Mouse (Mus musculus): ENCODE measurements around the gene Gm42957.
A peak's percentile ranks its signal among the peaks of the same experiment; 100 is the strongest.
"Not testable (repeated sequence)": the region's sequence is repeated elsewhere in the genome, so short reads cannot be mapped to it uniquely, and the experiment has no call there.

Gm42957 gene

DNA sequence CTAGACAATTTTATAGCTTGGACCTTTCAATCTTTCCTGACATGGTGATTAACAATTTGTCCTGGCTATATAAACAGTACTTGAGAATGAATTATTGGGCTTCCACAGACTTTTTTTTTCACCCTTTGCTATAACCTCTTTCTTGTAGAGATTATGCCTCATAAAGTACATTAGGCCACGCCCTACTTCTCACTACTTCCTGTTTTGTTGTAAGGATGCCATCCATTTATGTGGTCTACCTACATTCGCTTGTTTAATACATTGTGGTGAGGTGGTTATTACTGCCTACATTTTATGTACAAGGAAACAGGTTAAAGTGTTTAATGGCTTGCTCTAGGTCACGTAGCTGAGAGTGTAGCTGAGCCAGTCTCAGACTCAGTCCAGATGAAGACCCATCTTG lies 39.9 kb downstream of the Gm42957 start:
- no peak for DNase-seq (ENCODE audit: low read depth)

DNA sequence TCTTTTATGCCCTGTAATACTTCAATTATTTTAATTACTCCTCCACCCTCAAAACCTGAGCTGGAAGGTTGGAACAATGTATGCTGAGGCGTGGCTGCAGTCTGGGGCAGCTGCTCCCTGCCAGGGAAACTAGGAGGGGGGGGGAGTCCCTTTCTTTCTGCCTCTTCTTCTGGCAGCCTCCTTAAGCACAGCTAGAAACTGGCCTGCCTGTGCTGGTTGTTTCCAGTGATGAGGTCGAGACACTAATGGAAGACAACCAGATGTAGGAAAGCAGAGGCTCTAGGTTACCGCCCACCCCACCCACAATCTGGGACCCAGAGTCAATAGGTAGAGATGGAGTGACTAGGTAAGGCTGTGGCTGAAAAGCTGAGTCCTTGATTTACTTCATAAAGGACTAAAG lies 40.4 kb downstream of the Gm42957 start:
- DNase-seq (ENCODE audit: low read depth), result no peak

DNA sequence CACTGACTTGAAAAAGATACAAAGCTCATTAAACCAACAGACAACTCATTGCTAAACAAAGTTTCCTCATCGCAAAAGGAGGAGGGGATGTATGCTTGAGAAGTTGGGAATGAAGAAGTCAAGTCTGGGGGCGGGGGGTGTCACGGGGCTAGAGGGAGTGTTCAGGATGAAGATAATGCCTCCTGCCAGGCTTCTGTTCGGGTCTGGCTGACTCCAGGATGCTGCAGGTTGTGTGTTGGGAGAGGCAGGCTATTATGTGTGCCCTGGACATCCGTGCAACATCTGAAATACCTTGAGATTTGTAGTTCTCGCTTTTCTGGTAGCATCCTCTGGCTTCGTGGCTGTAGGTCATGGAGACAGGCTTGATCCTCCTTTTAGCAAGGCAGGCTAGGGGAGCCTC lies 43.2 kb downstream of the Gm42957 start:
- no peak for DNase-seq (ENCODE audit: low read depth)

DNA sequence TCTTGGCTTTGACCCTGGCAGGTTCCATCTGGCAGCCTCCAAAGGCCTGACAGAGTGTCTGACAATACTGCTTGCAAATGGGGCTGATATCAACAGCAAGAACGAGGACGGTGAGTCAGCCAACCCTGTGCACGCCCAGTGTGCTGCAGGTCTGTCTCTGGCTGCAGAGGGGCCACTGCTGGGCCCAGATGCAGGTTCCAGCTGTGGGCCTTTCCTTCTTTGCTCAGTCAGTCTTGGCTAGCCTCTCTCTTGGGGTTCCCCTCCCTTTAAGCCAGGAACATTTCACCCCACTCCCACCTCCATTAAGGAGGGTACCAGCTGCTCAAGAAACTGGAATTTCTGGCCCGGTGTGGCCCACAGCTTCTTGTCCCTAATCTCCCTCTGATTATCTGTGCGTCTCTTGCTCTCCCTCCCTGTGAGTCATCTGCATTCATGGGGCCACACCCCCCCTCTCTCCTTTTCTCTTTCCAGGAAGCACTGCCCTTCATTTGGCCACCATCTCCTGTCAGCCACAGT lies 43.9 kb downstream of the Gm42957 start:
- no peak for DNase-seq (ENCODE audit: low read depth)

DNA sequence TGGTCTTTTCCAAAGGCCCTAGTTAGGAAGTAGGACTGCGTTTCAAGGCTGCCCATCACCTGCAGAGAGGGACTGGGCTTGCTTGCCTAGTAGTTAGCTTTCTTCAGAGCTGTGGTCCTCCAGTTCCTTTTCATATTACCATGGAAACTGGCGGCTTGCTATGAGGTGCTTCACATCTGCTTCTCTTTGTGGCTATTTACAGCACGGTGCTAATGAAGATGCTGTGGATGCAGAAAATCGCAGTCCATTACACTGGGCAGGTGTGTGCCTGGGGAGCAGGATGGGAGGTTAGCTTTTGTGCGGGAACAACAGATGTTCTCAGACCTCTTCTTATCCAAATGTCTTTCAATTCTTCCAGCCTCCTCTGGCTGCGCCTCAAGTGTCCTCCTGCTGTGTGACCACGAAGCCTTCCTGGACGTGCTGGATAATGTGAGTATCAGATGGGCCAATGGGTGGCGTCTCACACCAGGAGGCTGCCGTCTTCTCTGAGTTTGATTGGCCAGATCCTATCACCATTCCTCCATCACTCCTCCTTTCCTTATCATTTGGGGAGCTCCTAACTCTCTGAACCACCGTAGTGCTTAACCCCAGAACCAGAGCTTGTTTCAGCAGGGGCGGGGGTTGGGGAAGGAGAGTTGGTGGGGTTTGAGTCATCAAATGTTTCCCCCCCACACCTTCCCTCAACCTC lies 45.1 kb downstream of the Gm42957 start:
- no peak for DNase-seq (ENCODE audit: low read depth)

DNA sequence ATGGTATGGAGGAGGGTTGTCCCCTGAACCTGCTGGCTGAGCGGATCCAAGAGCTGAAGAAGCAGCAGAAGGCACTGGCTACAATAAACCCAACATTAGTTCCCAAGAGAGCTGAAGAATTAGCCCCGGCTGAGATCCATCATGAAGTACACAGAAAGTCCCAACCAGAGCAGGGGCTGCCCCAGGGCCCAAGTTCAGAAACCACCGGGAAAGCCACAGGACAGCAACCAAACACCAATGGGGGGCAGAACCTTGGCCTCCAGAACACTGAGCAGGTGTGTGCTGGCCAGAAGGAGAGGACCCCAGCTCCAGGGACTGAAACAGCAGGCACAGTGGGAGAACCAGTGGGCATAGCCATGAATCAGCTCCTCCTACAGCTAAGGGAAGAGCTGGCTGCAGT lies 48.2 kb downstream of the Gm42957 start:
- no peak for DNase-seq (ENCODE audit: low read depth)

DNA sequence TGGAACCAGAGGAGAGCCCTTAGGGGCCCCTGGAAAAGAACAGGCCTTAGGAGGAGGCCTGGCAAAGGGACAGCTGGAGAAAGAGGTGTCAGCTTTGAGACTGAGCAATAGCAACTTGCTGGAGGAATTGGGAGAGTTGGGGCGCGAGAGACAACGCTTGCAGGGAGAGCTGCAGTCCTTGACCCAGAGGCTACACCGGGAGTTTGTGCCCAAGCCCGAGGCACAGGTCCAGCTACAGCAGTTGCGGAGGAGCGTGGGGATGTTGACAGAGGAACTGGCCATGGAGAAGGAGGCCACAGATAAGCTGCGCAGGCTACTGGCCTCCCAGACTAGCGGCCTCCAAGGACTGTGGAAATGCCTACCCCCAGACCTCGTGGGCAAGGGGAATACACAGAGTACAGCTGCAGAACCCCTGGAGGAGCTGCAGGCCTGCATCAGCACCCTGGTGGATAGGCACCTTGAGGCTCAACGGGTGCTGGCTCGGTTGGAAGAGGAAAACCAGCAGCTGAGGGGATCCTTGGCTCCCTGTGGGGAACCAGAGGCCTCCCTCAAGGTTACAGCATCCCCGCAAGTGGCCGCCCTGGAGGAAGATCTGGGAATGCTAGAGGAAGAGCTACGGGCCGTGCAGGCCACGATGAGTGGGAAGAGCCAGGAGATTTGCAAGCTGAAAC lies 49.0 kb downstream of the Gm42957 start:
- DNase-seq (ENCODE audit: low read depth), result no peak

DNA sequence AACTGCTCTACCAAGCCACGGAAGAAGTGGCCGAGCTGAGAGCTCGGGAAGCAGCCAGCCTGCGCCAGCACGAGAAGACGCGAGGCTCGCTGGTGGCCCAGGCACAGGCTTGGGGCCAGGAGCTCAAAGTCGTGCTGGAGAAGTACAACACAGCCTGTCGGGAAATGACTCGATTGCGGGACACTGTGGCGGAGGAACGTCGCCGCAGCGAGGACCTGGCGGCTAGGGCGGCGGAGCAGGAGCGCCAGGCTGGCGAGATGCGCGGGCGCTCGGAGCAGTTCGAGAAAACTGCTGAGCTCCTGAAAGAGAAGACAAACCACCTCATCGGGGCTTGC lies 49.5 kb downstream of the Gm42957 start:
- no peak for DNase-seq (ENCODE audit: low read depth)

DNA sequence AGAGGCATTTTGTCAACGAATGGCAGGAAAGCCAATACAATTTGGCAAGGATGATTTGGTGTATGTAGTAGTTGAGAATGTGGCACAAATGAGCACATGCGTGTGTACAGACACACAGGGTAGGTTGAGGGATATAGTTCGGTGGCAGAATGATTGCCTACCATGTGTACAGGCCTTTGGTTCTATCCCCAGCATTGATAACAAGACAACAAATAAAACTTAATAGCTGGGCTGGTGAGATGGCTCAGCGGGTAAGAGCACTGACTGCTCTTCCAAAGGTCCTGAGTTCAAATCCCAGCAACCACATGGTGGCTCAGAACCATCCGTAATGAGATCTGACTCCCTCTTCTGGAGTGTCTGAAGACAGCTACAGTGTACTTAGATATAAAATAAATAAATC lies 50.8 kb downstream of the Gm42957 start:
- not testable (repeated sequence) for DNase-seq (ENCODE audit: low read depth)

DNA sequence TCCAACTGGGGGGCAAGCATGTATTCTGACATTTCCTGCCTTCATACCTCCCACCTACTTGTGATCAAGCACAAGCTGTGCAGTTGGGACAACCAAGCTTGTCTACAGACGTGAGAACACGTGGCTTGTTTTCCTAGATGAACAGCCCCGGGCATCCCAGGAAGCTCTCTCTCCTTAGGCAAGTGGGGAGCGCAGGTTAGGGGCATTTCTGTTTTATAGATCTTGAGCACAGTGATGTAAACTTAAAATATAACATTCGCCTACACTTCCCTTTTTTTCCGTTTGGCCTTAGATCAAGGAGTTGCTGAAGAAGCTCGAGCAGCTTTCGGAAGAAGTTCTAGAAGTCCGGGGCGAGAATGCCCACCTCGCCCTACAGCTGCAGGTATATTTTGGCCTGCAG lies 53.6 kb downstream of the Gm42957 start:
- no peak for DNase-seq (ENCODE audit: low read depth)

DNA sequence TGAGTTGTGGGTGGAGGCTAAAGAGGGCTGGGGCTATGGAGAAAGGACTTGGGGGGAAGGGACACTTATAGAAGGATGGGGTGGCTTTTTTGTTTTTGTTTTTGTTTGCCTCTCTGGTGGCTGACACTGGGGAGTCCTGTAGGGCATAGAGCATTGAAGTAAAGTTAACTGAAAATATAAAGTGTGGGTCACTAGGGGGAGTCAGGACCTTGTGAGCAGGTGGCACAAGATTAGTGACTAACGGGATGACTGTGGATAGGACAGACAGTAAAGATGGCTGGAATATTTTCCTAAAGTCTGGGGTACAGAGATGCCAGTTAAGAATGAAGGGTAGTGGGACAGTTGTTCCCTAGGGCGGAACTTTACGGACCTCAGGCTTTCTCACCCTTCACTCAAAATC lies 55.0 kb downstream of the Gm42957 start:
- DNase-seq (ENCODE audit: low read depth), result no peak

DNA sequence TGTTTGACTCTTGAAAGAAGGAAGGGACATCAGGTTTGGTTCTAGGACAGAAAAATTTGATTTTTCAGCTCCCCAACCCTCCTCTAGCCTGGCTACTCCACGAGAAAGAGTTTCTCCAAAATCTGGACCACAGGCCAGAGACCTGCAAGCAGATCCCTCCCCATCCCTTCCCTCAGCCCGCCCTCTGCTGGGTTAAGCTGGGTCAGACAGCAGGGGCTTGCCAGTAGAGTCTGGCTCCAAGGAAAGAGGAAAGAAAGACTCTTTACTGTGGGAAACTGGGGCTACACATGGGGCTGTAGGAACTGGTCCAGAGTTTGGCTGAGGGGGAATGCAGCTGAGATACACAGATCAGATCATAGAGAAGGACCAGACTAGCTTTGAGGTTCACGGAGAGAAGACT lies 57.2 kb downstream of the Gm42957 start:
- no peak for DNase-seq (ENCODE audit: low read depth)

DNA sequence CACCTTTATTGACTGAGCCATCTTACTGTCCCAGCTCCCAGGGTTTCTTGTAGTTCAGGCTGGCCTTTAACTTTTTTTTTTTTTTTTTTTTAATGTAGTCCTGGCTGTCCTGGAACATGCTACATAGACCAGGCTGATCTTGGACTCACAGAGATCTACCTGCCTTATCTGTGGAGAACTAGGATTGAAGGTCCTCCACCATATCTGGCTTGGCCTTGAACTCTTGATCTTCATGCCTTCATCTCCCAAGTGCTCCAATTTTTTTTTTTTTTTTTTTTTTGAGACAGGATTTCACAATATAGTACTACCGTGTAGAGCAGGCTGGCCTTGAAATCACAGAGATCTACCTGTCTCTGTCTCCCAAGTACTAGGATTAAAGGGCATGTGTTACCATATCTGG lies 58.3 kb downstream of the Gm42957 start:
- DNase-seq (ENCODE audit: low read depth), result no peak

DNA sequence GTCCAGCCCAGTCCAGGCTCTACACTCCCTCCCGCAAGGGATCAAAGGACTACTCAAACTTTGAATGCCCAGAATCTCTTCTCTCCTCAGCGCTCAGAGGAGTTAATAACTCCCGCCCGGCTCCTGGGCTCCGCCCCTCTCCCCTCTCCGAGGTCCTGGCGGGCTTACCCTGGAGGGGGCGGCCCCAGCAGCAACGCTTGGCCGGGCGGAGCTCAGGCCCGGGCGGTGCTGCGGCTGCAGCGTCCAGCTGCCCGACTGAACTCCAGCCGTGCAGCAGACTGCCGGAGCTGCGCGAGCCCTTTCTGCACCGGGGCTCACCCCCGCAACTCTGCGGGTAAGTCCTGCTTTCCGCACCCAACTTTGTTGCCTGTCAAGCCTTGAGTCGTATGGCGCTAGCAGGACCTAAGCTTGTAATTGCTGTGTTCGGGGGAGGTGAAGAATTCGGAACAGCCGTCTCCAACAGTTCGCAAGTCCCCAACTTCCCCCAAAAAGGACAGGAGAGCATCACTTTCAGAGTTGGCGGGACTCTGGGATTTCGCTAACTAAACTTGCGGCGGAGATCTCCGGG lies 61.0 kb downstream of the Gm42957 start, which contains the start of gene Pias3:
Pias3 (plus strand) TSS at position 187 of the 568 bp plus-strand sequence.
- DNase-seq (ENCODE audit: low read depth), result peak; percentile 56

DNA sequence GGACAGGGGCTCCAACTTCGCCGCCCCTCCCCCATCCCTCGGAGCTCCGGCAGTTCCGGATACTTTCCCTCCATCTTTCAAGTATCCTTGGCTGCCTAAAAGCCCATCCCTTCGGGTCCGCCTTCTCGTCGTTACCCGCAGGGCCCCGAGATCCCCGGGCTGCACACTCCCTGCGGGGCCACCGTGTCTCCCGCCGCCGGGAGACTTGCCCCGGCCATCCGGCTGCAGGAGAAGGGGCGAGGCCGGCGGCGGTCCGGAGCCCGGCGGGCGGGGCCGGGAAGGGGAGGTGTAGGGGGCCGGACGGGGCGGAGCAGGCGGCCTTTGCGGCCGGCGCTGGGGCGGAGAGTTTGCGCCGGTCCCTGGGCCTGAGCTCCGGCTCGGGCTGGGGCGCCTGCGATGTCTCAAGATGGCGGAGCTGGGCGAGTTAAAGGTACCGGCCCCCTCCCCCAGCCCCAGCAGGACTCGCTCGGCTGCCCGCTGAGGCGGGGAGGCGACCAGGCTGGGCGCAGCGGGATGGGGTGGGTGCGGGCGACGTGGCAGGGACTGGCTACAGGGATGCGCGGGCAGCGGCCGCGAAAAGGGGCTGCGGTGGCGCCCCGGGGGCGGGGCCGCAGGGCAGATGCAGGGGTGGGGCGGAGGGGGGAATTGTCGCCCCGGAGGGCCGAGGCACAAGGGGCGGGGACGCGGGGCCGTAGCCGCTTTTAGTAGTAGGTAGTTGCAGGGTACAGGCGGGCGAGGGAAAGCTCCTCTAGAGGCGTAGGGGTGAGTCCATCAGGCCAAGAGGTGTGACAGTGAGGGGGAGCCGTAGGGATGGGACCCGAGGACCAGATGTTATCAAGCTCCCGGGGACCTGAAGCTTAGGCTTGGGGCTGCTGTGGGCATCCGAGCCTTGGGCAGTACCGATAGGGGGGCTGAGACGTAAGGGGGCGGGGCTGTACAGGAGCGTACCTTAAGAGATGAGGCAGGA lies 61.8 kb downstream of the Gm42957 start:
- DNase-seq (ENCODE audit: low read depth), result peak; percentile 80

DNA sequence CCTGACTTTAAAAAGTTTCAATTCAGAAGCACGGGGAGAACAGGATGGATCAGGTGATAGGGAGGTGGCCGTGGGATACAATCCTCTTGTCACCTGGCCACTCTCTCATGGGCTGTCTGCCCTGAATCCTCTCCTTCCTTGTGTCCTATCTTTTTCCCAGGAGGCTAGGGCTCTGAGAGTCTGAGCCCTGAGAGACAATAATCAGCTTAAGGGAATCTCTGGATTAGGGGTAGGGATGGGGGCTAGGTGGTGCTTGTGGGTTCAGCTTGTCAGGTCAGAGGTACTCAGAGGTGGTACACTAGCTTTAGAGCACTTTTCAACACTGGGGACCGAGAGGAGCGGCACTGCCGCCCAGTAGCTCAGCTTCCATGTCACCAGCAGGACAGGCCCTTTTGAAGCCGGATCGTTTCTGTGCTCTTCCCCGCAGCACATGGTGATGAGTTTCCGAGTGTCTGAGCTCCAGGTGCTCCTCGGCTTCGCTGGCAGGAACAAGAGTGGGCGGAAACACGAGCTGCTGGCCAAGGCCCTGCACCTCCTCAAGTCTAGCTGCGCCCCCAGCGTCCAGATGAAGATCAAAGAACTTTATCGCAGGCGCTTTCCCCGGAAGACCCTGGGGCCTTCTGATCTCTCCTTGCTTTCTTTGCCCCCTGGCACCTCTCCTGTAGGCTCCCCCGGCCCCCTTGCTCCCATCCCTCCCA lies 63.9 kb downstream of the Gm42957 start:
- DNase-seq (ENCODE audit: low read depth), result no peak

DNA sequence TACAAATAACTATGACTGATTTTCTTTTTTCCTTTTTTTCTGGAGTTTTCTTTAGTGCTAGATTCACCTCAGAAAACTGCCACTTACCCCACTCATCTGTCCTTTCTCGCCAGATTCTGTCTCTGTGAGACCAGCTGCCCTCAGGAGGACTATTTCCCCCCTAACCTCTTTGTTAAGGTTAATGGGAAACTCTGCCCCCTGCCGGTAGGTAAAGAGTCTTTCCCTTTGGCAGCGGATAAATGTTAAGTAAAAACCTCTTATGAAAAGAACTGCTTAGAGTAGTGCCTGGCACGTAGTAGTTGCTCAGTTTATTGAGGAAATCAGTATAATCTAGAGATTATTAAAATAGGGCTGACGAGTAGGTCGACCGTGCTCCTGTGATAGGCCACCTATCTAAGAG lies 65.1 kb downstream of the Gm42957 start:
- peak; percentile 63 for DNase-seq (ENCODE audit: low read depth)

DNA sequence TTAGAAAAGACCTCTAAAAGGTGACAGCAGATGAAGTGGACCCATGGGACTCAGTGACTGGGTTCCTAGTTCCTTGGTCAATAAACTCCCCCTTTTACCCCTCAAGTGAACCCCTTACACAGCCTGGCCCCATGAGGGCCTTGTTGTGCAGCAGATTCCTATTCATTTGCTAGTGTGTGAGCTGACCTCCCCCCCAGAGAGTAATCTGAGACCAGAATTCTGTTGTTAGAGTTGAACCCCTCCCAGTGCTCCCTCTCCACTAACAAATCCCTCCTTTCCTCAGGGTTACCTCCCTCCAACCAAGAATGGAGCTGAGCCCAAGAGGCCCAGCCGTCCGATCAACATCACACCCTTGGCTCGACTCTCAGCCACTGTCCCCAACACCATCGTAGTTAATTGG lies 65.7 kb downstream of the Gm42957 start:
- DNase-seq (ENCODE audit: low read depth), result no peak

Measured in c-Kit-positive CD71-negative TER-119-negative erythroid progenitor cells, embryonic 14.5 days (primary cell).